Mouse (Mus musculus) hindbrain, postnatal 0 days (tissue): Measurements from ENCODE around the gene Shbg. TPM values are rescaled to one million over a fixed set of nuclear protein-coding genes. Genes with fewer than 3 reads are reported as not detected.

Source experiments
- ATAC-seq: fragments of 200-750 bp; cut with Nextera tagmentation; 2 replicates; pipeline ENCODE4 v1.8.0; 2017; ENCODE audit warnings: mild to moderate bottlenecking, moderate TSS enrichment, moderate library complexity
- DNase-seq: peaks from one replicate; pipeline ENCODE4 v3.0.0-alpha.2; 2015; ENCODE audit warnings: low spot score
- H3K27ac ChIP-seq: fragments of 300-500 bp; sonication (generic); 2 replicates; pipeline ENCODE4 v1.5.1; 2014; ENCODE audit warnings: mild to moderate bottlenecking
- H3K27me3 ChIP-seq: fragments of 300-500 bp; sonication (generic); 2 replicates; pipeline ENCODE4 v1.6.1; 2014; ENCODE audit warnings: low read length, mixed read lengths; ENCODE audit not compliant: insufficient read depth
- H3K36me3 ChIP-seq: fragments of 300-500 bp; sonication (generic); 2 replicates; pipeline ENCODE4 v1.6.1; 2014; ENCODE audit warnings: low read length, mixed read lengths; ENCODE audit not compliant: insufficient read depth
- H3K4me1 ChIP-seq: fragments of 300-500 bp; sonication (generic); 2 replicates; pipeline ENCODE4 v1.6.1; 2014; ENCODE audit warnings: antibody characterized with exemption, low read length, mixed read lengths; ENCODE audit not compliant: insufficient read depth
- H3K4me2 ChIP-seq: fragments of 300-500 bp; sonication (generic); 2 replicates; pipeline ENCODE4 v1.6.1; 2014; ENCODE audit warnings: low read depth, mild to moderate bottlenecking, low read length, moderate library complexity, mixed read lengths
- H3K4me3 ChIP-seq: fragments of 300-500 bp; sonication (generic); 2 replicates; pipeline ENCODE4 v1.5.1; 2014; ENCODE audit warnings: low read length
- H3K9ac ChIP-seq: fragments of 300-500 bp; sonication (generic); replicated peaks from 2 replicates; pipeline ENCODE4 v1.6.1; 2014; ENCODE audit warnings: mild to moderate bottlenecking, low read length, moderate library complexity, mixed read lengths
- H3K9me3 ChIP-seq: fragments of 300-500 bp; sonication (generic); 2 replicates; pipeline ENCODE4 v1.6.1; 2016; ENCODE audit warnings: low read length, mixed read lengths
- CTCF ChIP-seq: IDR thresholded peaks from 2 replicates; pipeline ENCODE4 v1.5.1; 2016; ENCODE audit warnings: antibody characterized with exemption, control low read depth, low read depth
- WGBS: fragments of 180-500 bp; shearing (Covaris S2); extraction: QIAGEN DNeasy Blood & Tissue Kit; methylation state at CpG from one replicate; pipeline ENCODE4 v1.1.7; 2014; 5-methylcytosine and 5-hydroxymethylcytosine counted together
- polyA plus RNA-seq: library from polyadenylated mRNA; unstranded; fragments of >200 nt; fragmentation: Nextera tagmentation; extraction: Ambion mirVana; gene quantifications from 2 replicates; pipeline ENCODE4 v1.2.1, GENCODE M21; 2015
- total RNA-seq: library from RNA; depleted of rRNA; stranded (reverse); fragments of >200 nt; gene quantifications from 2 replicates; pipeline ENCODE4 v1.2.3, GENCODE M21; 2014

Shbg gene
- total and polyA plus RNA-seq, 2 experiments from 2014 or later = not detected

DNA sequence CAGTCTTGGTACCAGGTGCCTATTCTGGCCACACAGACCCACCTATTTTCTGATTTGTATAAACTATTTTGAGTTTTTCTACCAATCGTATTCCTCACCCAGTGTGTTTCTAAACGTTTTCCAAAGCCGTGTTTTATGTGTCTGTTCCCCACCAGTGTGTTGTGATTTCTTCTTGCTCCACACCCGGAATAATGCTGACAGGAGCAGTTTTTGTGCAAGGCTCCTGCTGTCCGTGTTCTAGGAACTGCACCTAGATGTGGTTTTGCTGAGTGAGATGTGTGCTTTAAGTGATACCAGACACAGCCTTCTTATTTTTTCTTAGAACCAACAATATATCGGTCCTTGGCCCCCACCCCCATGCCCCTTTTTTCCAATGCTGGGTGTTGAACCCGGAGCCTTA lies 33.7 kb downstream of the Shbg start:
- Histone ChIP-seq H3K9me3 (no peaks in the 10 kb centered on the region), H3K4me1 (no peaks in the 10 kb centered on the region), H3K27ac (no peak overlapping the region), H3K36me3 (peaks cover 15% of the 10 kb centered on the region), H3K4me3 (no peak overlapping the region), H3K9ac (no peak overlapping the region), H3K4me2 (no peak overlapping the region), H3K27me3 (no peaks in the 10 kb centered on the region)
- 84% methylated on average over 7 of the region's 7 CpGs for WGBS
- DNase-seq = no peak
- no peak for TF ChIP-seq CTCF
- no peak for ATAC-seq

DNA sequence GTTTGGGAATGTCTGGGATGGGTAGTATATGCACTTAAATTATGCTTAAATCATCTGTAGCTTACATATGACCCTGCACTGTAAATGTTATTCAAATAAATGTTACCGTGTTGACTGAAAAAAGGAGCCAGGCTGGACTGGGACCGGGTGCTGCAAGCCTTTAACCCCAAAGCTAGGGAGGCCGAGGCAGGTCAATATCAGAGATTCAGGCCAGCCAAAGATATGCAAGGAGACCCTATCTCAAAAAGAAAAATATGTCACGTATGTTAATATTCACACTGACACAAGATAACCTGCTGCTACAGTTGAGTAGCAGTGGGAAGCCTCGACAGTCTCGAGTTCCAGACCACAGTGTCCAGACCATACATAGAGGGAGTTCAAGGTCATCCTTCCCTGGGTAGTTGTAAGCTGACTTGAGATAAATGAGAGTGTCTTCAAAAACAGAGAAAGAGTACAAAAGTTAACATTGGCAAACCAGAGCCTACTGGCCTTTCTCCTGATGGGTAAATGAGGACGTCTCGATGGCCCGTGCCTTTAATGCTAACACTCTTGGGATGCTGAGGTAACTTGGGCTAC lies 35.4 kb downstream of the Shbg start:
- Histone ChIP-seq H3K36me3 (no peaks in the 10 kb centered on the region), H3K27ac (peak overlapping the region; percentile 96; the same call in 1 of the 2 replicates), H3K9ac (peak overlapping the region; percentile 76; the same call in 1 of the 2 replicates), H3K4me2 (peak overlapping the region; percentile 90), H3K9me3 (no peaks in the 10 kb centered on the region), H3K4me3 (peak overlapping the region; percentile 80), H3K4me1 (peaks cover 6% of the 10 kb centered on the region), H3K27me3 (no peaks in the 10 kb centered on the region)
- WGBS = 51% methylated on average over 9 of the region's 9 CpGs
- ATAC-seq (no peak), DNase-seq (no peak)
- TF ChIP-seq CTCF = no peak

DNA sequence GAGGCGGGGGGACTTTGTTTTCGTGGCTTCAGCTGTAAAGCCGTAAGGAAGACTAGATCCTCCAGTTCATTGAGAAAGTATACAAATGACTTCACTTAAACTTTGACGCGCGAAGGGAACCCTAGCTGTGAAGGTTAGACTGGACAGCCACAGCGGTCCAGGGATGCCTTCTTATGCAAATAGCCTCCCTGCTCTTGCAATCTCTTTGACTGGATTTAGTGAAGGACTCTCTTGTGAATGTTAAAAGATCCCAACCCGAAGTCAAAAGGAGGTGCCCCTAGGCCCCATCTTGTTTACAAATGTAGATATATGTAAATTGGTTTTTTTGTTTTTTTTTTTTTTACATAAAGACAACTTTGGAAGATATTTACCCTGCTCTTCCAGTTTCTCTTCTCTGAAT lies 35.9 kb downstream of the Shbg start:
- Histone ChIP-seq H3K27ac (peak overlapping the region; percentile 96), H3K9me3 (no peaks in the 10 kb centered on the region), H3K4me2 (peak overlapping the region; percentile 90), H3K4me1 (peaks cover 10% of the 10 kb centered on the region), H3K9ac (peak overlapping the region; percentile 76), H3K4me3 (peak overlapping the region; percentile 80), H3K27me3 (no peaks in the 10 kb centered on the region), H3K36me3 (no peaks in the 10 kb centered on the region)
- WGBS = 1% methylated on average over 8 of the region's 8 CpGs
- TF ChIP-seq CTCF = no peak
- ATAC-seq (no peak), DNase-seq (peak; percentile 30)

DNA sequence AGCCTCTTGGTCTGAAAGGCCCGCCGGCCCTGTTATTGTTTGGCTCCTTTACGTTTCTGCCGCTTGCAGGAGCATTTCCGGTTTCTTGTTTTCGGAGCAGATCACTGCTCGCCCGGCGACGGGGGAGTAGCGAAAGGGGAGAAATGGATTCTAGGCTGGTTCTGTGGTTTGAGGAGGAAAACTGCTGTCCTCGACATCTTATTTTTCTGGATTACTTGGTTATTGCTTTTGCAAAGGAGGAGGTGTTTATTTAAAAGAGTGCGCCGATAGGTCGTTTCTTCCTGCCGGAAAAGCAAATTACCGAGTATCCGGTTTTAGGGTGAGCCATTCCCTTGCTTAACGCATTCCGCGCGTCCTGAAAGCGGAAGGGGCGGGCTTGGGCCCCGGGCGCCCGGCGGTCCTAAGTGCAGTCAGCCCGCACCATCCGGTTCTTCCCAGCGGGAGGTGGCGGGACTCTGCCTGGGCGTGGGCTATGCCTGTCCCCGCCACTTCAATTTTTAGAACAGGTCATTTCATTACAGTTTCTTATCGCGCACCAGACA lies 36.5 kb downstream of the Shbg start:
- Histone ChIP-seq H3K27ac (peak overlapping the region; percentile 96), H3K4me2 (peak overlapping the region; percentile 90), H3K4me3 (peak overlapping the region; percentile 80), H3K9ac (peak overlapping the region; percentile 76), H3K9me3 (no peaks in the 10 kb centered on the region), H3K36me3 (no peaks in the 10 kb centered on the region), H3K4me1 (peaks cover 10% of the 10 kb centered on the region), H3K27me3 (no peaks in the 10 kb centered on the region)
- WGBS = 1% methylated on average over 36 of the region's 36 CpGs
- ATAC-seq (peak; percentile 87), DNase-seq (peak; percentile 97)
- no peak; the same call in 1 of the 2 replicates for TF ChIP-seq CTCF

DNA sequence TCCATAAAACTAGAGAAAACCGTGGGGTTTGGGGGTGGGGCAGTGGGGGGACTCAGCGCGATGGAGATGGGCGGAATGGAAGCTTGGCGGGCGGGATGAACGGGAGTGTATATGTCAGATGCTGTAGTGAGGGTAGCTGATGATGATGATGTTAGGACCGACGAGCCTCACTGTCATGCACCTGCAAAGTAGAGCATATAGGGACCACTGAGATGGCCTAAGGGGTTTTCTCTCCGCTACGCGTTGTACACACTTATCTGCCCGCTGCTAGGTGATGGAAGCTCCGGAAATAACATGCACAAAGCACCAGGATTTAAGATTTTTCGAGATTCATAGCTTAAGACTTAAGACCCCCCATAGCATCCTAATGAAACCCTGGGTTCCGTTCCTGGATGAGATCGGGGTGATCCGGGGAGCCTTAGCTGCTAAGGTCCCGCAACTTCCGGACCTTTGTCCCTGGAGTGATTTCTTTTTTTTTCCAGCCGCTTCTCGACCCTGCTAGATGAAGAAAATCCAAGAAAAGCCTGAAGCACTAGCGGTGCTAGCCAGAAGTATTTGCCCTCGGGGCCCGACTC lies 37.0 kb downstream of the Shbg start:
- Histone ChIP-seq H3K4me1 (peaks cover 10% of the 10 kb centered on the region), H3K27ac (peak overlapping the region; percentile 96), H3K4me3 (peak overlapping the region; percentile 80), H3K9ac (peak overlapping the region; percentile 76), H3K27me3 (no peaks in the 10 kb centered on the region), H3K36me3 (no peaks in the 10 kb centered on the region), H3K4me2 (peak overlapping the region; percentile 90), H3K9me3 (no peaks in the 10 kb centered on the region)
- no peak for DNase-seq
- WGBS = under 1% methylated on average over 25 of the region's 25 CpGs
- TF ChIP-seq CTCF = no peak
- ATAC-seq = peak; percentile 18; the same call in 1 of the 2 replicates

DNA sequence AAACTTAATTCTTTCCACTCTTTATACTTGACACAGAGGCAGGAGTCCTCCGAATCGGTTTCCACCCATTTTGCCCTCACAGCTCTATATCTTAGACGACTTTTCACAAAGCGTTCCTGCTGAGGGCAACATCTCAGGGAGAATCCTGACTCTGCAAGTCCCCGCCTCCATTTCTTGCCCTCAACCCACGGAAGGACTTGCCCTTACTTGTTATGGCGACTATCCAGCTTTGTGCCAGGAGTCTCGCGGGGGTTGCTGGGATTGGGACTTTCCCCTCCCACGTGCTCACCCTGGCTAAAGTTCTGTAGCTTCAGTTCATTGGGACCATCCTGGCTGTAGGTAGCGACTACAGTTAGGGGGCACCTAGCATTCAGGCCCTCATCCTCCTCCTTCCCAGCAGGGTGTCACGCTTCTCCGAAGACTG lies 37.6 kb downstream of the Shbg start, which contains the start of the genes Wrap53 and Trp53:
TSS of gene Wrap53 (minus strand) at position 165 of the 424 bp plus-strand sequence.
TSS of gene Trp53 (plus strand) at position 269 of the 424 bp plus-strand sequence.
- ATAC-seq (peak; percentile 73), DNase-seq (peak; percentile 97)
- no peak for TF ChIP-seq CTCF
- WGBS = under 1% methylated on average over 13 of the region's 13 CpGs
- Histone ChIP-seq H3K4me3 (peak within 1 kb of the TSS; percentile 80), H3K27me3 (no peaks in the 10 kb centered on the region), H3K4me1 (peaks cover 10% of the 10 kb centered on the region), H3K27ac (peak within 1 kb of the TSS; percentile 96), H3K9ac (peak within 1 kb of the TSS; percentile 76), H3K4me2 (peak within 1 kb of the TSS; percentile 90), H3K9me3 (no peaks in the 10 kb centered on the region), H3K36me3 (no peaks in the 10 kb centered on the region)
